Mouse (Mus musculus): ENCODE measurements around the gene Npas3. TPM values are rescaled to one million over a fixed set of nuclear protein-coding genes. Genes with fewer than 3 reads are reported as not detected.
A peak's percentile ranks its signal among the peaks of the same experiment; 100 is the strongest.

The Npas3 gene
- total RNA-seq, 2 experiments from 2014 or later, result 0.82 to 0.87 TPM

GRCm38 (mm10) chr12:53409711-53410110, 161.2 kb downstream of the Npas3 start:
- no peak for DNase-seq

DNA sequence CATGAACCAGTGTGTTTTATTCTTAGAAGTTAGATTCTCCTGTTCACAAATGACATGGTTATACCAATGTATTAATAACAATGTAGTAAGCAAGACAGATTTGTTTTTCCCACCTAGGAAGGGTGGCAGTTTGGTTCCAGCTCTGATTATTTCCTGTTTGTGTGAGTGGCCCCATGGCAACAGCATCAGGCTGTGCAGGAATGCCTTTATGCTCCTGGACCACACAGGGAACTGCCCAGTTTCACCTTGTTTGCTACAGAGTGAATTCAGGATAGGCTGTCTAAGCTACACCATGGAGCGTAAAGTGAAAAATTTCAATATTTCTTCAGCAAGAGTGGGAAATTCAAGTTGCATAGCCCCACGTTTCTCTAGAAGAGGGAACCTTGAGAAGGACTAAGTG, 162.2 kb downstream of the Npas3 start:
- no peak for DNase-seq

DNA sequence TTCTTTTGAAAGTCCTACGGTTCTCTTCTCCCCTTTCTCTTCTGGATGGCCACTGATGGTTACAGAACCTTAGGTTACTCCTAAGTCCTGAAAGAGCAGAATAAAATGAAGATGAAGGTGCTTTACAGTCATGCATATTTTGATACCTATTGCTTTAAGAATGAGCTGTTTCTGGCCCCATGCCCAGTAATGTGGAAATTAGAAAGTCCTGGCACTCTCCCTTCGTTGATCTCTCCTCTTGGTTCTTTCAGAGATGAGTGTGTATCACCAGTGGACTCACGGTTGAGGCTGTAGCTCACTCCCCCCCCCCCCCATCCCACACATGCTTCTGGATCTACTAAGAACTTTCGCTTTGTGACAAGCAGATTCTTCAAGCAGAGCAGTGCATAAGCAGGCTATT, 167.6 kb downstream of the Npas3 start:
- DNase-seq, result peak; percentile 8 to 9

GRCm38 (mm10) chr12:53421701-53422100, 173.2 kb downstream of the Npas3 start:
- peak; percentile 22 to 33 for DNase-seq

DNA sequence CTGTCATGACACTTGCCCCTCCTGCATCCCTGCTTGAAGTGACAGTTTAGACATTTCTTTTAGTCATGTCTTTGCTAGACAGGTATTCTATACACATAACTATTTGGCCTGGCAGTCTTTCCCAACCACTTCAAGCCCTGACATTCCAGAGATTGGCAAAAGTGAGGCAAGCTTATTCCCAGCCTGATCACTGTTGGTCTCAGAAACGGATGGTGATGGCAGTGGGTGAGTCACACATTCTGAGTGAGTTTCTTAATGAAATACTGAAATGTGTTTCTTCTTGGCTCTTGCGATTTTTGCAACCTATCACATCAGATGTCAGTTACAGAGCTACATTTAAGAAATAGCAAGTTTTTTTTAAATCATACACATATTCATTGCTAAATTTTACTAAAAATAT, 175.2 kb downstream of the Npas3 start:
- DNase-seq, result no peak

- no peak for DNase-seq
Measured at GRCm38 (mm10) chr12:53426006-53426405, 177.5 kb downstream of the Npas3 start.

DNA sequence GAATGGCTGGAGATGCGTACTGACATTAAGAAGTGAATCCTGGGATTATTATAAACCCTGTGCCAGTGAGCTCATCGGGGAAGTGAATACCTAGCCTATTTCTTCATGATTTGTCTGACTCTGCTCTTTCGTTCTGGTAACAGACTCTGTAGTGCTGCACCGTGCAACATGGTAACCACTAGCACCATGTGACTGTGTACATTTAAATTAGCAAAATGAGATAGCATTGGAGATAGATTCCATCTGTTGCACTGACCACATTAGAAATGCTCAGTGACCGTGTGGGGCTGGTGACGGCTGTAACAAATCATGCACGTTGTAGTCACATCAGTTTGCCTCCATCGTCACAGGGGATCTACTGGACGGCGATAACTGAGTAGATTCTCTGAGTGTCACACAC, 178.7 kb downstream of the Npas3 start:
- no peak for DNase-seq

DNA sequence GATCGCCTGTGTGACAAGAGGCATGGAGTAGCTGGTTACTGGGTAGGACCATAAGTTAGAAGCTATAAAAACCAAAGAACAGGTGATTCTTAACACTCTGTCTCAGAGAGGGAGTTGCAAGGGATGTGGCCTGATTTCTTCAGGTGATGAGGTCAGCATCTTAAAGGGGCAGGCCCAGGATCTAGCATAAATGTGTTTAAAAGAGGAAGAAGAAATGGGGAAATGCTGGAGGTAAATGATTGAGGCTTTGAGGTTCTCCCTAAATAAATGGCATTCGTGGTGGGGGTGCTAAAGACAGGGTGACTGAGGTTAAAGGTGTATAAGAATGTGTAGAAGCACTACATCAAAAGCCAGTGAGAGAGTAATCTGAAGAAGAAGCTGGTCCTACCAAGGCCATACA, 193.6 kb downstream of the Npas3 start:
- DNase-seq, result no peak

DNA sequence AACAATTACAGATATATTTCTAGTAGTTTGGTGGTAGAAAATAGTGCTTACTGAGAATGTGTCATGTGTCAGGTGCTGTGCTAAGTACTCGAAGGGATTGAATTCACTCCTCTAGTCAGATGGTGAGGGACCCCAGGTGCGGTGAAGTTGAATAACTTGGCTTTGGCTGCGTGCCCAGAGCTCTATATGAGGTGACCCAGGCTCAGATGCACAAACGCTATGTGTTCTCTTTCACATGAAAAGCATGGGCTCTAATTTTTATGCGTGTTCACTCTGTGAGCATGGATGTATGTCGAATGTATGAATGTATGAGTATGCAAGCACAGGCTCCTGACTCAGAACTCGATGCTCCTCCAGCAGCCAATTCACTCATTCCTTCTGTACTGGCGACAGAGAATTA, 199.0 kb downstream of the Npas3 start:
- DNase-seq, result no peak

DNA sequence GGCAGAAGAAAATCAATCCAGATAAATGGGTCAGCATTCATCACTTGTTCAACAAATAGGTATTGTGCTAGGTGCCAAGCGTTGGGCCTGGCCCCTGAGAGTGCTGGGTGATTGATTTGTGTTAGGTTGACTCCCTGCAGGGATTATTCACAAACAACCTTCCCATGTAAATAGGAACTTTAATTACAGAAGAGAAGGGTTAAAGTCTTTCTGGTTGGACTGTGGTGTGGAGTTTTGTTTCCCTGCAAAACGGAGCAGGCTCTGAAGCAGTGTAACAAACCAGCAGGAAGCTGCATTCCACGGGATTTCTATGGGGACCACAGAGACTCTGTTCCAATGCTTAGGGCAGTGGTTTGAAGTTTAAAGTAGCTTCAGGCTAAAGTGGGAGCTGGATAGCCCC, 199.6 kb downstream of the Npas3 start:
- no peak for DNase-seq

DNA sequence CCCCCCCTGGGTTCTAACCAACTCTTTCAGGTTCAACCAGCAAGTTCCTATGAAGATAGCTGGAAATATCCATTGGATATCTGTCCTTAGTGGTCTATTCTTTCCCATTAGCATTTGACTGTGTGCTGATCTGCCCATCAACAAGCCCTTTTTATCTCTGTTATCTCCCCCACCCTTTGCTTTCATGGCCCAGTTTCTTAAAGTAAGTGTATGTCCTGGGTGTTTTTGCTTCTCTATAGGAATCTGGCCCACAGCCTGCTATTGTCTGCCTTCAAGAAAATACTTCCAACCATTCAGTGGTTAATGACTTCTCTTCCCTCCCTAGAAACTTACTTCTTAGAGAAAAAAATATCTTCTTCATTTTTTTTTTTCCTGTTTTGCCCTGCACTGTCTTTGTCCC, 219.1 kb downstream of the Npas3 start:
- DNase-seq, result no peak

DNA sequence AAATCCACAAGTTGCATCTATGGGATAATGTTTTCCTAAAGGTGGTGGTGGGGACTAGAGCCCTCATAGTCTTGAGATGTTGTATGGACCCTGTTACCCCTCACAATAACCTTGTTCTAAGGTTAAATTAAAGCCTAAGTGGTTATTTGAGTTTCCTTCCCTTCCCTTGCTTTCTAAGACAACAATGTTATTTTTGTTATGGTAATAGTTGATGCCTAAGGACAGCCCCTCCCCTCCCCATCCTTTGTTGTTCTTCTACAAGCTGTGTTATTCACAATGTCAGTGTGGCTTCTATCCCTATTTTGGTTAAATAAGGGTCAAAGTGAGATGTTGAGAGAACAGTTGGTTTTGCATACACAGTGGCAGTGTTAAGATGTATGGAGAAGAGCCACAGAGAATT, 226.0 kb downstream of the Npas3 start:
- DNase-seq, result no peak

DNA sequence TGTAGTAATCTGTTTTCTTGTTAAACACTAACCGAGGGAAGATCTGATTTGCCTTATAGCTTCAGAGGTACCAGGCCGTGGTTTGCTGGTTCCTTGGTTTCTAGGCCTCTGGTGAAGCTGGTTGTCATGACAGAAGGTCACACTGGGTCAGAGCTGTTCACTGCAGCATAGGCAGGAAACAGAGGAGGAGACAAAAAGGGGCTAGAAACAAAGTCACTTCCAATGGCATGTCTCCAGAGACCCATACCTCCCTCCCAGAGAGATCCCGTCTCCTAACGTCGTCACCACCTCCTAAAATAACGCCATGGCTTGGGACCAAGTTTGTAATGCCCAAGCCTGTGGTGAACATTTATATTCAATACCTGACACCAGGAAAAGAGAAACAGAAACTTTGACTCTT, 236.4 kb downstream of the Npas3 start:
- DNase-seq, result no peak

- no peak for DNase-seq
Measured at GRCm38 (mm10) chr12:53496386-53496785, 247.9 kb downstream of the Npas3 start.

GRCm38 (mm10) chr12:53514885-53515284, 266.4 kb downstream of the Npas3 start:
- no peak for DNase-seq

GRCm38 (mm10) chr12:53519556-53519955, 271.1 kb downstream of the Npas3 start:
- no peak for DNase-seq

GRCm38 (mm10) chr12:53522631-53523030, 274.2 kb downstream of the Npas3 start:
- no peak for DNase-seq

GRCm38 (mm10) chr12:53527046-53527445, 278.6 kb downstream of the Npas3 start:
- no peak for DNase-seq

- DNase-seq, result no peak
Measured at GRCm38 (mm10) chr12:53529345-53529744, 280.9 kb downstream of the Npas3 start.

DNA sequence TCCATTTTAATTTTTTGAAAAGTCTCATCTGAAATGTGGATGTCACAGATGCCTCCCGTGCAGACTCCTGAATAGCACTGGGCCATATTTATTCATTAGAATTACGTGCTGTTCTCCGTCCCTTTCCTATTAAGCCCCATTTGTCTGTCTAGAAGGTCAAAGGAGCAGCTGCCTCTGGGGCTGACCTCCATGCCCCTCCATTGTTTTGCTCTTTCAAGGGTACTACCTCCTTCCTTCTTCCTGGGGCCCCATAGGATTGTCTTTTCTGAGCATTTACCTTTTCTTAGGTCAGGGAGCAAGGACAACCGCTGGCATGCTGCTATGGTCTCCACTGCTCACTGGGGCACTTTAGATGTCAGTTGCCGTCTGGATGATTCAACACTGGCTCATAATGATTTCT, 288.3 kb downstream of the Npas3 start:
- no peak for DNase-seq

DNA sequence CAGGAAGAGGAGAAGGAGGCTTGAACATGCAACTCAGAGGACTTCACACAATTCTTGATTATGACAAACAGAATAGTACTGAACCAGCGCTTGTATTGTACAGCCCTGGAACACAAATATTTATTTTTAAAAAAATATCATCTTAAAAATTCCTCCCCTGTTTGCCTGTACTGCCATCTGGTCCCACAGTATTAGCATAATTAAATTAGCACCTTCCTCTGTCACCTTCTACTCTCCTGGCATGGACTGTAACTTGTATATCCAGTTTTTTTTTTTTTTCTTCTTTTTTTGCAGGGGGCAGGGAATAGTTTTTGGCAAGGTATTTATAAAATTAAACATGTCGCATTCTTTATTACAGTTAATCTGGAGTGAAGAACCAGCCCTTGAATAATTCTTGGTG, 307.9 kb downstream of the Npas3 start:
- no peak for DNase-seq

GRCm38 (mm10) chr12:53558259-53558658, 309.8 kb downstream of the Npas3 start:
- DNase-seq, result no peak

DNA sequence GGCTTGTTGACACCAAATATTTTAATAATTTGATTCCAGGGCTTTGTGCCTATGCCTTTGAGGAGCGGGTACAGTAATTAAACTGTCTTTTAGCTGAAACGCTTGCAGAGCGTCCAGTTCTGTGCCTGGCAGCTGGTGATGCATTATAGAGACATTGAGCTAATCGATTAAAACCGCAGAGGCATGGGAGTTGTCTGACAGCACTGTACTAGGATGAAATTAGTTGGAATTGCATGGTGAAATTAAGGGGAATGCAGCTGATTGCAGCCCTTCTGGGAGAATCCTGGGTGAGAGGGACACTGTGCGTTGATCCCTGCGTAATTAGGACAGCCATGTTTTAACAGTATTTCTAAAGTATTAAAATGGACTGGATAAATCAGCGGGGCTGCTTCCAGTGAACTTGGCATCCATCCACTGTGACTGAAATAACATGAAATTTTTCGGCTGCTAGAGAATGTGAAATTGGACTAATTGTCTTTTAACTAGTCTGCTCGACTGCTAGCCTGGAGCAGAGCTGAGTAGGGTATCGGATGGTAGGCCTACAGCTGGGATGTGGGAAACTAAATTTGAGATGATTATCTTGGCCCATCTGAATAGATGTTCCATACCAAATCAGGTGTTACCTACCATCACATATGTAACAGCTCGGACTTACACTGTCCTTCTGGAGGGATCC, 318.4 kb downstream of the Npas3 start:
- no peak for DNase-seq

- no peak for DNase-seq
Measured at GRCm38 (mm10) chr12:53581181-53581580, 332.7 kb downstream of the Npas3 start.

DNA sequence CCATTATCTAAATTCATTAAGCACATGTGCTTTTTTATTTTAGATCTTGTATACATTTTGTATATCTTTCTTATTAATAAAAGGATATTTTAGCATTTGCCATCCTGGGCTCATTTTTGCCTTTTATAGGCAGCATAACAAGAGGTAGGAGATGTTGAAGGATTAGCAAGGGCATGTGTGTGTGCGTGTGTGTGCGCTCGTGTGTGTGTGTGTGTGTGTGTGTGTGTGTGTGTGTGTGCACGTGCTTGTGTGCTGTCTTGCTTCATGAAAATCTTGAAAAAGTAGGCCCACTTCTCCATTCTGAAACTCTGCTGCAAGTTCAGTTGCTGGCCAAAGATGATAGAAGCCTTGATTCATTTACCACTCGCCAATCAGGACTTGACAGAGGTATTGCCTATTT, 338.8 kb downstream of the Npas3 start:
- DNase-seq, result no peak

All from heart, adult 18-20 months (tissue).